Mouse (Mus musculus): ENCODE measurements around the gene Pdk3. TPM values are rescaled to one million over a fixed set of nuclear protein-coding genes. Genes with fewer than 3 reads are reported as not detected.

Pdk3 gene
- total and polyA plus RNA-seq, 3 experiments, result 25.5 to 84.4 (median 47.7) TPM

DNA sequence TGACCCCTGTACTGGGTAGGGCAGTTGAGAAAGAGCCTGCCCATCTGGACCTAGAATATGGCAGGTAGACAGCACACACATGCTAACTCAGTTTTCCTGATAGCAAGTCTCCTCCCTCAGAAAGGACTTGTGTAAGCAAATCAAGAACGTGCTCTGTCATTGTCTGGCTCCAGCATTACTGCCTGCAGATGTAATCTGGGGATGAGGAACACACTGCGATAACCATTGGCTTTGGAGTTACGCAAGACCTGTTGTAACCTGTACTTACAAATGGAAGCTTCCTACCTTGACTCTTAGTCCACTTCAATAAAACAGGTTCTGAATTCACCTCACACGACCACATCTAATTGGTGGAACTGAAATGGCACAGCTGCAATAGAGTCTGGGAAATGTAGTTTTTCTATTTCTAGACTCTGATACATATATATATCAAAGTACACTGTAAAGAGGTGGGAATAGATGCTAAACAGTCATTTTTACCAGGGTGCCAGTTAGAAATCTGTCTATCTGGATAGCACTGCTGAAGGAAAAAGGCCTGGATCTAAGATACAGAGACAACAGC lies 30.6 kb upstream of the Pdk3 start:
- no peak overlapping the region for H3K9ac ChIP-seq (ENCODE audit: insufficient read depth, low read depth)
- H3K36me3 ChIP-seq (replicated peaks in 1 of 2; ENCODE audit: control insufficient read depth in 1 of 2, insufficient read depth in 1 of 2, low read length in 1 of 2), result no peaks in the 10 kb centered on the region
- H3K4me3 ChIP-seq (replicated peaks in 1 of 3; ENCODE audit: low read depth in 2 of 3, low read length in 2 of 3, poor library complexity in 1 of 3), result no peak overlapping the region
- in situ Hi-C loops (cut with MboI; ENCODE audit: low pct_ligation_motif_present, low pct_unique_long_range_greater_than_20kb, low sequenced_read_pairs) (no loop called here), dilution Hi-C loops (cut with MboI; ENCODE audit: extremely low pct_ligation_motif_present, extremely low pct_unique_long_range_greater_than_20kb, low sequenced_read_pairs) (no loop called here)
- no peaks in the 10 kb centered on the region for H3K79me2 ChIP-seq (replicated peaks; ENCODE audit: control insufficient read depth, extremely low read depth, insufficient read depth, poor library complexity, severe bottlenecking)
- no peaks in the 10 kb centered on the region for H3K27me3 ChIP-seq (replicated peaks)
- no peak overlapping the region for H3K27ac ChIP-seq (ENCODE audit: insufficient read depth, low read depth)
- DNase-seq (ENCODE audit: extremely low read depth), result no peak
- H3K9me3 ChIP-seq (replicated peaks; ENCODE audit: low read length), result no peaks in the 10 kb centered on the region
- no peaks in the 10 kb centered on the region for H3K4me1 ChIP-seq (ENCODE audit: control insufficient read depth in 1 of 2, insufficient read depth in 2 of 2)
- H3K4me2 ChIP-seq (ENCODE audit: insufficient read depth, low read depth, poor library complexity, severe bottlenecking), result no peak overlapping the region
- TF ChIP-seq MYC (IDR thresholded peaks at IDR 0.05; ENCODE audit: low read depth, low read length) (no peak), NRF1 (IDR thresholded peaks at IDR 0.05; ENCODE audit: low read depth, low read length) (no peak), JUN (IDR thresholded peaks at IDR 0.05; ENCODE audit: insufficient read depth, low read depth, low read length) (no peak), IRF4 (IDR thresholded peaks at IDR 0.05; ENCODE audit: low read depth, low read length) (no peak), ZMIZ1 (IDR thresholded peaks at IDR 0.05; ENCODE audit: low read depth, low read length) (no peak), MAZ (IDR thresholded peaks at IDR 0.05; ENCODE audit: low read depth, low read length) (no peak), MXI1 (IDR thresholded peaks at IDR 0.05; ENCODE audit: low read depth, low read length) (no peak), ELF1 (IDR thresholded peaks at IDR 0.05; ENCODE audit: low read depth, low read length) (no peak), HCFC1 (IDR thresholded peaks at IDR 0.05; ENCODE audit: low read depth, low read length) (no peak), UBTF (IDR thresholded peaks at IDR 0.05; ENCODE audit: low read depth, low read length) (no peak), E2F4 (IDR thresholded peaks at IDR 0.05; ENCODE audit: insufficient replicate concordance, low read depth, low read length) (no peak), USF2 (conservative IDR thresholded peaks at IDR 0.05; ENCODE audit: low read depth, low read length) (no peak), MAFK (IDR thresholded peaks at IDR 0.05; ENCODE audit: insufficient replicate concordance, low read length) (no peak), CTCF (conservative IDR thresholded peaks at IDR 0.05 in 1 of 2, IDR thresholded peaks at IDR 0.05 in 1 of 2; ENCODE audit: low read depth in 2 of 2, low read length in 2 of 2) (no peak), RAD21 (IDR thresholded peaks at IDR 0.05; ENCODE audit: low read depth, low read length) (no peak), KAT2A (IDR thresholded peaks at IDR 0.05; ENCODE audit: insufficient replicate concordance, low read length) (no peak), RCOR1 (conservative IDR thresholded peaks at IDR 0.05; ENCODE audit: low read depth, low read length) (no peak), SIN3A (IDR thresholded peaks at IDR 0.05; ENCODE audit: low read length) (no peak)

GRCm38 (mm10) chrX:93857756-93858155 lies 25.8 kb upstream of the Pdk3 start:
- Histone ChIP-seq H3K79me2 (replicated peaks; ENCODE audit: control insufficient read depth, extremely low read depth, insufficient read depth, poor library complexity, severe bottlenecking) (no peaks in the 10 kb centered on the region), H3K36me3 (replicated peaks in 1 of 2; ENCODE audit: control insufficient read depth in 1 of 2, insufficient read depth in 1 of 2, low read length in 1 of 2) (no peaks in the 10 kb centered on the region), H3K4me1 (ENCODE audit: control insufficient read depth in 1 of 2, insufficient read depth in 2 of 2) (no peaks in the 10 kb centered on the region), H3K4me2 (ENCODE audit: insufficient read depth, low read depth, poor library complexity, severe bottlenecking) (no peak overlapping the region), H3K9me3 (replicated peaks; ENCODE audit: low read length) (no peaks in the 10 kb centered on the region), H3K9ac (ENCODE audit: insufficient read depth, low read depth) (no peak overlapping the region), H3K27me3 (replicated peaks) (no peaks in the 10 kb centered on the region), H3K27ac (ENCODE audit: insufficient read depth, low read depth) (no peak overlapping the region), H3K4me3 (replicated peaks in 1 of 3; ENCODE audit: low read depth in 2 of 3, low read length in 2 of 3, poor library complexity in 1 of 3) (no peak overlapping the region)
- in situ Hi-C loops (cut with MboI; ENCODE audit: low pct_ligation_motif_present, low pct_unique_long_range_greater_than_20kb, low sequenced_read_pairs) (no loop called here), dilution Hi-C loops (cut with MboI; ENCODE audit: extremely low pct_ligation_motif_present, extremely low pct_unique_long_range_greater_than_20kb, low sequenced_read_pairs) (no loop called here)
- no peak for DNase-seq (ENCODE audit: extremely low read depth)
- TF ChIP-seq E2F4 (IDR thresholded peaks at IDR 0.05; ENCODE audit: insufficient replicate concordance, low read depth, low read length) (no peak), CHD1 (IDR thresholded peaks at IDR 0.05; ENCODE audit: low read depth, low read length) (no peak), MAFK (IDR thresholded peaks at IDR 0.05; ENCODE audit: insufficient replicate concordance, low read length) (no peak), USF2 (conservative IDR thresholded peaks at IDR 0.05; ENCODE audit: low read depth, low read length) (no peak), JUN (IDR thresholded peaks at IDR 0.05; ENCODE audit: insufficient read depth, low read depth, low read length) (no peak), RCOR1 (conservative IDR thresholded peaks at IDR 0.05; ENCODE audit: low read depth, low read length) (no peak), SIN3A (IDR thresholded peaks at IDR 0.05; ENCODE audit: low read length) (no peak), MEF2A (IDR thresholded peaks at IDR 0.05; ENCODE audit: borderline replicate concordance, low read depth, low read length) (no peak), TBP (conservative IDR thresholded peaks at IDR 0.05; ENCODE audit: low read depth, low read length) (no peak), CHD2 (IDR thresholded peaks at IDR 0.05; ENCODE audit: low read length) (no peak)
